Mouse (Mus musculus): ENCODE results near the gene Ccdc85c.

- no peak for TF ChIP-seq ZKSCAN1 (IDR thresholded peaks at IDR 0.05; ENCODE audit: borderline replicate concordance, low read depth, low read length)
- TF ChIP-seq JUND (conservative IDR thresholded peaks at IDR 0.05; ENCODE audit: low read depth, low read length), result no peak
- TF ChIP-seq EP300 (IDR thresholded peaks at IDR 0.05; ENCODE audit: low read length), result no peak
- TF ChIP-seq UBTF (IDR thresholded peaks at IDR 0.05; ENCODE audit: low read depth, low read length), result no peak
- TF ChIP-seq MAFK (IDR thresholded peaks at IDR 0.05; ENCODE audit: insufficient replicate concordance, low read length), result no peak
- no peak for TF ChIP-seq SIN3A (IDR thresholded peaks at IDR 0.05; ENCODE audit: low read length)
- no peak for TF ChIP-seq ETS1 (conservative IDR thresholded peaks at IDR 0.05; ENCODE audit: low read depth, low read length)
- TF ChIP-seq SMC3 (IDR thresholded peaks at IDR 0.05; ENCODE audit: low read depth, low read length), result no peak
These were observed 15.7 kb downstream of the Ccdc85c start for GRCm38 (mm10) chr12:108259322-108260049.

All from CH12.LX (cell line).